Mouse (Mus musculus) fibroblast of lung, adult 2 months (primary cell): Measurements from ENCODE around the gene Ing5.
"Not testable (repeated sequence)": the region's sequence is repeated elsewhere in the genome, so short reads cannot be mapped to it uniquely, and the experiment has no call there.

Experiments used
- DNase-seq: peaks from one replicate; pipeline ENCODE4 v3.0.0-alpha.2; 2011; ENCODE audit warnings: low read depth

Ing5 gene

GRCm38 (mm10) chr1:93811495-93812039, 7.8 kb downstream of the Ing5 start:
- DNase-seq, result no peak

- no peak for DNase-seq
Measured at GRCm38 (mm10) chr1:93817823-93818532, 14.2 kb downstream of the Ing5 start.

- no peak for DNase-seq
Measured at GRCm38 (mm10) chr1:93818722-93819121, 15.0 kb downstream of the Ing5 start.

- no peak for DNase-seq
Measured at GRCm38 (mm10) chr1:93823796-93824495, 20.2 kb downstream of the Ing5 start.

- DNase-seq, result no peak
Measured at GRCm38 (mm10) chr1:93824609-93825008, 20.8 kb downstream of the Ing5 start, which contains the start of gene D2hgdh. TSS of gene D2hgdh (plus strand) at chr1:93824909.

GRCm38 (mm10) chr1:93825105-93825674, 21.4 kb downstream of the Ing5 start:
- DNase-seq, result peak; percentile 94

GRCm38 (mm10) chr1:93825771-93826539, 22.2 kb downstream of the Ing5 start:
- no peak for DNase-seq

GRCm38 (mm10) chr1:93826540-93826835, 22.7 kb downstream of the Ing5 start:
- no peak for DNase-seq

GRCm38 (mm10) chr1:93832754-93833360, 29.1 kb downstream of the Ing5 start:
- DNase-seq, result not testable (repeated sequence)

GRCm38 (mm10) chr1:93834671-93835150, 30.9 kb downstream of the Ing5 start:
- DNase-seq, result no peak

GRCm38 (mm10) chr1:93835211-93835610, 31.4 kb downstream of the Ing5 start:
- no peak for DNase-seq

- DNase-seq, result peak; percentile 12
Measured at GRCm38 (mm10) chr1:93835876-93836531, 32.2 kb downstream of the Ing5 start.

GRCm38 (mm10) chr1:93836532-93836913, 32.8 kb downstream of the Ing5 start:
- DNase-seq, result no peak

- DNase-seq, result no peak
Measured at GRCm38 (mm10) chr1:93837335-93837734, 33.6 kb downstream of the Ing5 start.

GRCm38 (mm10) chr1:93838569-93838968, 34.8 kb downstream of the Ing5 start:
- not testable (repeated sequence) for DNase-seq

GRCm38 (mm10) chr1:93845766-93846366, 42.1 kb downstream of the Ing5 start:
- not testable (repeated sequence) for DNase-seq

GRCm38 (mm10) chr1:93855790-93856189, 52.0 kb downstream of the Ing5 start:
- not testable (repeated sequence) for DNase-seq

- DNase-seq, result peak; percentile 19
Measured at GRCm38 (mm10) chr1:93857370-93857769, 53.6 kb downstream of the Ing5 start.

- no peak for DNase-seq
Measured at GRCm38 (mm10) chr1:93857991-93858390, 54.2 kb downstream of the Ing5 start.

- no peak for DNase-seq
Measured at GRCm38 (mm10) chr1:93859619-93860018, 55.9 kb downstream of the Ing5 start.

- not testable (repeated sequence) for DNase-seq
Measured at GRCm38 (mm10) chr1:93861048-93861447, 57.3 kb downstream of the Ing5 start, which contains the start of gene Gal3st2. TSS of gene Gal3st2 (plus strand) at chr1:93861306.
